Mouse (Mus musculus) left cerebral cortex, adult 18-20 months (tissue): ENCODE results near the gene Actr1b. TPM values are rescaled to one million over a fixed set of nuclear protein-coding genes. Genes with fewer than 3 reads are reported as not detected.
"Not testable (repeated sequence)": the region's sequence is repeated elsewhere in the genome, so short reads cannot be mapped to it uniquely, and the experiment has no call there.

ENCODE experiments used
- DNase-seq, 2 experiments: peaks; one replicate each; pipeline ENCODE4 v3.0.0; 2021 to 2022; ENCODE audit warnings: low spot score in 2 of 2, mixed read lengths in 1 of 2
- total RNA-seq, 2 experiments: library from RNA; stranded (reverse); gene quantifications; 2 replicates each; pipeline ENCODE4 v1.2.3; 2021

Actr1b gene
- total RNA-seq, 2 experiments from 2014 or later = 338 to 340 TPM

GRCm38 (mm10) chr1:36707797-36708196, 6.4 kb downstream of the Actr1b start:
- no peak for DNase-seq

GRCm38 (mm10) chr1:36707166-36707565, 7.1 kb downstream of the Actr1b start:
- peak; percentile 34 to 60 for DNase-seq

GRCm38 (mm10) chr1:36697030-36697429, 17.2 kb downstream of the Actr1b start:
- no peak for DNase-seq

GRCm38 (mm10) chr1:36696411-36696810, 17.8 kb downstream of the Actr1b start:
- DNase-seq = no peak

- no peak for DNase-seq
Observed at GRCm38 (mm10) chr1:36694871-36695270, 19.4 kb downstream of the Actr1b start.

- peak; percentile 97 to 98 for DNase-seq
Observed at GRCm38 (mm10) chr1:36691271-36692155, 22.7 kb downstream of the Actr1b start, which contains the start of gene Cox5b. TSS of gene Cox5b (plus strand) at chr1:36691449.

GRCm38 (mm10) chr1:36690671-36691235, 23.5 kb downstream of the Actr1b start:
- no peak for DNase-seq

- DNase-seq = peak; percentile 77 to 80
Observed at GRCm38 (mm10) chr1:36683810-36684467, 30.3 kb downstream of the Actr1b start.

GRCm38 (mm10) chr1:36682620-36683355, 31.4 kb downstream of the Actr1b start, which contains the start of gene Fam178b:
TSS of gene Fam178b (minus strand) at chr1:36683183.
- DNase-seq = no peak

GRCm38 (mm10) chr1:36680893-36681292, 33.3 kb downstream of the Actr1b start:
- DNase-seq = no peak

GRCm38 (mm10) chr1:36674936-36675335, 39.3 kb downstream of the Actr1b start:
- no peak for DNase-seq

GRCm38 (mm10) chr1:36672648-36673350, 41.4 kb downstream of the Actr1b start:
- DNase-seq = no peak

GRCm38 (mm10) chr1:36671260-36671659, 43.0 kb downstream of the Actr1b start:
- no peak for DNase-seq

- DNase-seq = no peak
Observed at GRCm38 (mm10) chr1:36670256-36670655, 44.0 kb downstream of the Actr1b start.

GRCm38 (mm10) chr1:36668007-36668406, 46.2 kb downstream of the Actr1b start:
- not testable (repeated sequence) for DNase-seq

- no peak for DNase-seq
Observed at GRCm38 (mm10) chr1:36665934-36666333, 48.3 kb downstream of the Actr1b start.

- no peak for DNase-seq
Observed at GRCm38 (mm10) chr1:36665165-36665723, 49.0 kb downstream of the Actr1b start.

GRCm38 (mm10) chr1:36664457-36664856, 49.8 kb downstream of the Actr1b start:
- peak in 1 of 2 experiments; percentile 12 for DNase-seq

GRCm38 (mm10) chr1:36658621-36659399, 55.4 kb downstream of the Actr1b start:
- no peak for DNase-seq
